Mouse (Mus musculus): ENCODE measurements around the gene Dnm3. TPM values are rescaled to one million over a fixed set of nuclear protein-coding genes. Genes with fewer than 3 reads are reported as not detected.

Gene Dnm3
- polyA plus RNA-seq, 1 experiment from 2014 or later: 8.0 TPM

DNA sequence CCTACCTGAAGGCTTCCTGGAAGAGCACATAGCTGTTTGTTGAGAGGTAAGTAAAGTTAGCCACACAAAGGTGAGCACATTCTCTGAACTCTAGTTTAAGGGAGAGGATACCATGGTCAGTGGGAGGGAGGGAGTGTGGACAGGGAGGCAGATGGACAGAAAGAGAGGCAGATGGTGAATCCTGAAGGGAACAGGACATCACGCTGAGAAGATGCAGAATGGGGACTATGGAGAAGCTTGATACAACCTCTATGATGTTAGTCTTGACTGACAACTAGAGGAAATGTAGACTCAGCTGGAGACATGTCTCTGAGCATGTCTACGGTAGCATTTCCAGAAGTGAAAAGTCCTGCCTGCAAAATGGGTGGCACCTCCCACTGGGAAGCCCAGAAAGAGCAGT, 19.1 kb downstream of the Dnm3 start:
- no peaks in the 10 kb centered on the region for H3K4me1 ChIP-seq
- WGBS: 75% methylated on average over 2 of the region's 2 CpGs
- H3K9me3 ChIP-seq: no peaks in the 10 kb centered on the region
- DNase-seq (ENCODE audit: low spot score): no peak
- H3K27ac ChIP-seq (replicated peaks): no peak overlapping the region
- H3K36me3 ChIP-seq (replicated peaks): no peaks in the 10 kb centered on the region
- no peaks in the 10 kb centered on the region for H3K27me3 ChIP-seq (replicated peaks; ENCODE audit: low read depth, poor library complexity, severe bottlenecking)
- H3K4me3 ChIP-seq: no peak overlapping the region

DNA sequence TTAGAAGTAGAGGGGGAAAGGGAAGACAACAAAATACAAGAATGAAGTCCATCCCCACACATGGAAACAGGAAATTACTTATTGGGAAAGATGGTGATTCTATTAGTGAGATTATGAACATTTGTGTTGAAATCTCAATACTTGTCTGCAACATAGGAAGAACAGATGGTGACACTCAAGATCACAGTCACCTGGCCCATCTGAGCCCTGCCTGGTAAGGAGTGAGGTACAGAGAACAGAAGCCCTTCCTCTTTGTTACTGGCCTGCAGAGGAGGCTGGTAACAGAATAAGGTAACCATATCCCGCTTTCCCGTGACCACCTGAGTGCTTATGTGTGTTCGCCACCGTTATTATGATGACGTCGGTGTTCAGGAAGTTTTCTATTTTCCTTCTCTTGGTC, 21.0 kb downstream of the Dnm3 start:
- no peak for DNase-seq (ENCODE audit: low spot score)

DNA sequence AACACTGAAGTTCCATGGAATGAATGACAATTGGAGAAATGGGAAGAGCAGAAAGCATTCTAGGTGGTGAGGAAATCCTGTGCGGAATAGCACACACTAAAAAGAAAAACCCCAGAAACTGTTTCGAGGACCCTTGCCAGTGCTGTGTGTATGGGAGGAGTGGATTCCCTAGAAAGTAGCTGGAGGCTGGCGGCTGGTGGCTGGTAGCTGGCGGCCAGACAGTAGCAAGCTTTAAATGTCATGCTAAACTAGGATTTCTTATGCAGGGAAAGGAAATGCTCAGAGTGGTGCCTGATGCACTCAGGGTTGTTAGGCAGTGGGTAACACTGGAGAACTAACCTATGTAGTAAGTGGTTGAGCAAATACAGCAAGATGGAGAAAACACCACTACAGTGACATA, 21.4 kb downstream of the Dnm3 start:
- no peaks in the 10 kb centered on the region for H3K4me1 ChIP-seq
- H3K27me3 ChIP-seq (replicated peaks; ENCODE audit: low read depth, poor library complexity, severe bottlenecking): no peaks in the 10 kb centered on the region
- no peak overlapping the region for H3K27ac ChIP-seq (replicated peaks)
- no peak for DNase-seq (ENCODE audit: low spot score)
- 89% methylated on average over 4 of the region's 4 CpGs for WGBS
- H3K4me3 ChIP-seq: no peak overlapping the region
- H3K9me3 ChIP-seq: no peaks in the 10 kb centered on the region
- H3K36me3 ChIP-seq (replicated peaks): no peaks in the 10 kb centered on the region

More for the DNA sequence above, 21.0 kb downstream of the Dnm3 start:
- H3K4me1 ChIP-seq: no peaks in the 10 kb centered on the region
- WGBS: 93% methylated on average over 6 of the region's 6 CpGs
- H3K4me3 ChIP-seq: no peak overlapping the region
- H3K36me3 ChIP-seq (replicated peaks): no peaks in the 10 kb centered on the region
- H3K9me3 ChIP-seq: no peaks in the 10 kb centered on the region
- no peaks in the 10 kb centered on the region for H3K27me3 ChIP-seq (replicated peaks; ENCODE audit: low read depth, poor library complexity, severe bottlenecking)
- H3K27ac ChIP-seq (replicated peaks): no peak overlapping the region

DNA sequence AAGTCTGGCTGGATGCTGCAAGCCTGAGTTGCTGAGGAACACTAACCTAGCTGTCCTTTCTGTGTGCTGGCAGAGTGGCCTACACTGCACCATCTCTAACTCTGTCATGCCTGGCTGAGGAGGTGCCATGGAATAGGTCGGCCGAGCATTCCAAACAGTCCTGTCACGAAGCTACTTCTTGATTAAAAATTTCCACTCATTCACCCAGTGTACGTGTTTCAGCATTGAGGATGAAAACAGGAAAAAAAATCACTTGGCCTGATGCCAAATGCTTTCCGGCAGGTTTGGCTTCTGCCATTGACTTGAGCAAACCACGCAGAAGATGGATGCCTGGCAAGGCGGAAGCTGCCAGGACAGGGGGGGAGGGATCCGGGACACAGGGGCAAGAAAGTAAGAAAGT, 24.3 kb downstream of the Dnm3 start:
- 83% methylated on average over 8 of the region's 8 CpGs for WGBS
- no peak for DNase-seq (ENCODE audit: low spot score)
- Histone ChIP-seq H3K27me3 (replicated peaks; ENCODE audit: low read depth, poor library complexity, severe bottlenecking) (no peaks in the 10 kb centered on the region), H3K27ac (replicated peaks) (no peak overlapping the region), H3K4me3 (no peak overlapping the region), H3K9me3 (no peaks in the 10 kb centered on the region), H3K4me1 (no peaks in the 10 kb centered on the region), H3K36me3 (replicated peaks) (no peaks in the 10 kb centered on the region)

DNA sequence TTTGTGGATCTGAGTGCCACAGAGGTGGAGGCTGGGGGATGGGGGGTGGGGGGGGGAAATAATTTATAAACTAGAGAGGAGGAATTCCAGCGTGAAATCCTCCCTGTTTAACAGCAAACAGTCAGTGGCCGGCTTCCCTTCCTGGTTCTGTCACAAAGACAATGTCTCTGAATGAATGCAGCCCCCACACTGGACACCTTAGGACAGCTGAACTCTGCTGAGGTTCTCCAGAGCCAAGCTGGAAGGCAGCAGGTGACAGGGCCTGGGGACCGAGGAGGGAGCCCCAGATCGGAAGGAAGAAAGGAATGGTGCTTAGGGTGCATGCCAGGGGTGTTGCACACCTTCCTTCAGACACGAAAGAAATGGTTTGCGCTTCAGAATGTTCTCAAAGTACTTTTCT, 24.8 kb downstream of the Dnm3 start:
- Histone ChIP-seq H3K4me3 (no peak overlapping the region), H3K4me1 (peaks cover 3% of the 10 kb centered on the region), H3K36me3 (replicated peaks) (no peaks in the 10 kb centered on the region), H3K27me3 (replicated peaks; ENCODE audit: low read depth, poor library complexity, severe bottlenecking) (no peaks in the 10 kb centered on the region), H3K27ac (replicated peaks) (no peak overlapping the region), H3K9me3 (no peaks in the 10 kb centered on the region)
- no peak for DNase-seq (ENCODE audit: low spot score)
- 82% methylated on average over 6 of the region's 6 CpGs for WGBS

DNA sequence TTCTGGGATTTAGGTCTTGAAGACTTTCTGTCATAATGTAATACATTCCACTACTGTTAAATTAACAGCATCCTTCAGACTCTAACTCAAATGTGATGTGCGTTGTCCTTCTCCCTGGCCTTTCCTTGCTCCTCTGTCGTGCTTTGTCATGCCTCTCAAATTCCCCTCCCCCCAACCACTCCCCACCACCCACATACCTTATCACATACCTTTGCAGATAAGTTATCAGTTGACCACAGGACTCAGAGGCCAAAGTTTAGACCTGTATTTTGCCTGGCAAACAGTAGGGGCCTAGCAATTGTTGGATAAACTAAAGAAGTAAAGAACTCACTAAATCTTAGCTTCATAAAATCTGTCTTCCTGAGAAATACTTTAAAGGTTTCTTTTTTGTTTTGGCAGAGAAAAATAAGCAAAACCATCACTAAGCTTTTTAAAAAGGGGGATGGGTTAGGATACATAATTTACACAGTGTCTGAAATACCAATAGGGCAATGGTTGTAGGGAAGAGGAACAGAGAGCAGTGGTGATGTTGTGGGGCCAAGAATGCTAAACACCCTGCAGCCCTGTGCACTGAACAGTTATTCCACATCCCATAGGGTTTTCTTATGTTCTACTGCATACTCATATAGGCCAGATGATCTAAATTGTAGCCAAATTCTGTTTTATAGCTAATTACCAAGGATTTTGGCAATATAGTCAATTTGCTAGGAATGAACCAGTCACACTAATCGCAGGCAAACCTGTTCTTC, 28.5 kb downstream of the Dnm3 start:
- 66% methylated on average over 3 of the region's 3 CpGs for WGBS
- H3K27ac ChIP-seq (replicated peaks): no peak overlapping the region
- H3K36me3 ChIP-seq (replicated peaks): no peaks in the 10 kb centered on the region
- DNase-seq (ENCODE audit: low spot score): no peak
- H3K4me3 ChIP-seq: no peak overlapping the region
- no peaks in the 10 kb centered on the region for H3K9me3 ChIP-seq
- H3K27me3 ChIP-seq (replicated peaks; ENCODE audit: low read depth, poor library complexity, severe bottlenecking): no peaks in the 10 kb centered on the region
- H3K4me1 ChIP-seq: peaks cover 4% of the 10 kb centered on the region

DNA sequence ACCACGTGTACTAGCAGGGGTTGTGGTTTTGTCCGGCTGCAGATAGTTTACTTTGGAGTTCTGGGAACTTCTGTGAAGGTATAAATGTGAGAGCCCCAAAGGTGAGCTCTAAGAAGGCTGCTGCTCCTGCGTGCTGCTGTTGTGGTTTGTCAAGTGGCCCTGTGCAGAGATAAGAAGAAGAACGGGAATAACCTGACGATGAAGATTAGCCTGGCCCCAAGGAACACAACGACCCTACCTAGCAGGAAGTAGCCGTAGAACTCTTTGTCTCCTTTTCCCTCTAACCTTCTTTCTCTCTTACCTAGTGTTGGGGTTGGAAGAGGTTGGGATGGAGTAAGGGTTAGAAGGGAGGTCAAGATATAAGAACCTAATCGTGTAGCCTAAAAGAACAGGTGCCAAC, 33.0 kb downstream of the Dnm3 start:
- H3K9me3 ChIP-seq: no peaks in the 10 kb centered on the region
- H3K36me3 ChIP-seq (replicated peaks): no peaks in the 10 kb centered on the region
- H3K27ac ChIP-seq (replicated peaks): no peak overlapping the region
- WGBS: 81% methylated on average over 8 of the region's 8 CpGs
- H3K27me3 ChIP-seq (replicated peaks; ENCODE audit: low read depth, poor library complexity, severe bottlenecking): no peaks in the 10 kb centered on the region
- peaks cover 4% of the 10 kb centered on the region for H3K4me1 ChIP-seq
- no peak for DNase-seq (ENCODE audit: low spot score)
- H3K4me3 ChIP-seq: no peak overlapping the region

DNA sequence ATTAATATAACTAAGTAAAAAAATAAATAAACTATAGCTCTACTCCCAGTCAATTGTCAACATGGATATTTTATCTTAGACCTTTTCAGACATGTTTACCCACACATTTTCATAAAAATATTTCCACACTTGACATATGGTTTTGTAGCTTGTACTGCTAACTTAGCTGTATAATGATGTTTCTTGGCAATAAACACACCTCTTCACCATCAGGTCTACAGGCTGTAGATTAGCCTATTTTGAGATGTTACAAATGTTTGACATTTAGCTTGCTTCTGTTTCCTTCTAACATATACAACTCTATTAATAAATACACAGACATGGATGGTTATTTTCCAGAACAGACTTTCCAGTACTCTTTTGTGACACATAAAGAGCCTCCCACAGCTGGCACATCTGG, 38.3 kb downstream of the Dnm3 start:
- DNase-seq (ENCODE audit: low spot score): no peak
- H3K9me3 ChIP-seq: no peaks in the 10 kb centered on the region

DNA sequence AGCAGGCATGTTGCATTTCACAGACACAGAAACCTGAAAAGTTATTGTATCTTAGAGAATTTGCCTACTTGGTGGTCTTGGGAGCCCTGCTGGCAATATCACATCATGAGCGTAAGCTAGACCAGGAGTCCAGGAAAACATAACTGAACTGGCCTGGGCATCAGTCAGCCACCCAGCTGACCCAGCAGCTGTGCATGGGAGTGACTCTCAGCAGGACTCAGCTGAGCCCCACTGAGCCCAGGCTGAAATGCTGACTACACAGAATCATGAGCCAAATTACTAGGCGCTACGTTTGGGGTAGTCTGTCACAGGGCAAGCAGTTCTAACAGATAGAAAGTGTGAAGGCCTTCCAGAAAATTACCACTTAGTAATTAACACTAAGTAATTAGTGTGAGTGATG, 41.2 kb downstream of the Dnm3 start:
- H3K4me3 ChIP-seq: no peak overlapping the region
- 89% methylated on average over 3 of the region's 3 CpGs for WGBS
- H3K9me3 ChIP-seq: no peaks in the 10 kb centered on the region
- no peaks in the 10 kb centered on the region for H3K36me3 ChIP-seq (replicated peaks)
- DNase-seq (ENCODE audit: low spot score): no peak
- H3K27me3 ChIP-seq (replicated peaks; ENCODE audit: low read depth, poor library complexity, severe bottlenecking): no peaks in the 10 kb centered on the region
- H3K27ac ChIP-seq (replicated peaks): no peak overlapping the region
- H3K4me1 ChIP-seq: peaks cover 11% of the 10 kb centered on the region; the same call in 1 of the 2 replicates

More for the DNA sequence above, 38.3 kb downstream of the Dnm3 start:
- Histone ChIP-seq H3K4me1 (no peaks in the 10 kb centered on the region), H3K27me3 (replicated peaks; ENCODE audit: low read depth, poor library complexity, severe bottlenecking) (no peaks in the 10 kb centered on the region), H3K4me3 (no peak overlapping the region), H3K36me3 (replicated peaks) (no peaks in the 10 kb centered on the region), H3K27ac (replicated peaks) (no peak overlapping the region)

DNA sequence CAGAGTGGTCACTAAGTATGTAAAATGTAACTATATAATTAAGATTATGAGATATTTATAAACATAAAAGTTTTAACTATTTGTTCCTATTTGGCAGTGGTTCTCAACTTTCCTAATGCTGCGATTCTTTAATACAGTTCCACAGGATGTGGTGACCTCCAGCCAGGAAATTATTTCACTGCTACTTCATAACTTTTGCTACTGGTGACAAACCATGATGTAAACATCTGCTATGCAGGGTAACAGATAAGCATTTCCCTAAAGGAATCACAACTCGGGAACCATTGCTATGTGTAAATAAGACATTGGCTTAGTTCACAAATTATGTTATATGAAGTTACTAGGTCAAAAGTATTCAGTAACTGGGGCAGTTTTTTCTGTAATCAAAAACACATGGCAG, 48.9 kb downstream of the Dnm3 start:
- Histone ChIP-seq H3K4me3 (no peak overlapping the region), H3K9me3 (no peaks in the 10 kb centered on the region), H3K4me1 (peaks cover 18% of the 10 kb centered on the region; the same call in 1 of the 2 replicates), H3K27me3 (replicated peaks; ENCODE audit: low read depth, poor library complexity, severe bottlenecking) (no peaks in the 10 kb centered on the region), H3K36me3 (replicated peaks) (no peaks in the 10 kb centered on the region), H3K27ac (replicated peaks) (no peak overlapping the region)
- WGBS: 65% methylated on average over 2 of the region's 2 CpGs
- DNase-seq (ENCODE audit: low spot score): no peak

DNA sequence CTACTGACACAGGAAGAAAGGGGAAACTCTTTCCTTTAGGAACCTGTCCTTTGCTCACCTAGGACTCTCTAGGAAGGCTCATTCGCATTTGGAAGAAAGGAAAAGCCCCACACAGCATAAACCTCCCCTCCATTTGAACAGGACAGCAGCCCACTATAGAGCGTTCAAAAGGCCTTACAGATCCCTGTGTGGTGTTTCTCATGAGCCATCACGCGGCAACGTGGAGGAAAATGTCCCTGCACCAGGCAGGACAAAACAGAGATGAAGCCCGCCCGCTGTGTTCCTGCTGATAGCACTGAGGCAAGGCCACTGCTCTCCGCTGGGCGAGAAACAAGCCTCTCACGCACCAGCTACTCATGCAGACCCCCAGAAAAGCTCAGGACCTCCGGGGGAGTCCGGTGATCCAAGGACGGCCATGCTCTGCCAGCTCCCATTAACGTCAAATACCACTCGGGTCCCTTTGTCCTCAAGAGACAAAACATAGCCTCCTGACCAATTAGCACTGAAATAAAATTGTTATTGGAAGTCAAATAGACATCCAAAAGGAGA, 51.8 kb downstream of the Dnm3 start:
- DNase-seq (ENCODE audit: low spot score): peak; percentile 21
- 0 out of 2 replicates have a peak, but pooled peaks cover 6% of the 10 kb centered on the region for H3K4me1 ChIP-seq
- H3K4me3 ChIP-seq: no peak overlapping the region
- no peaks in the 10 kb centered on the region for H3K27me3 ChIP-seq (replicated peaks; ENCODE audit: low read depth, poor library complexity, severe bottlenecking)
- 52% methylated on average over 15 of the region's 15 CpGs for WGBS
- no peak overlapping the region for H3K27ac ChIP-seq (replicated peaks)
- no peaks in the 10 kb centered on the region for H3K9me3 ChIP-seq
- no peaks in the 10 kb centered on the region for H3K36me3 ChIP-seq (replicated peaks)

DNA sequence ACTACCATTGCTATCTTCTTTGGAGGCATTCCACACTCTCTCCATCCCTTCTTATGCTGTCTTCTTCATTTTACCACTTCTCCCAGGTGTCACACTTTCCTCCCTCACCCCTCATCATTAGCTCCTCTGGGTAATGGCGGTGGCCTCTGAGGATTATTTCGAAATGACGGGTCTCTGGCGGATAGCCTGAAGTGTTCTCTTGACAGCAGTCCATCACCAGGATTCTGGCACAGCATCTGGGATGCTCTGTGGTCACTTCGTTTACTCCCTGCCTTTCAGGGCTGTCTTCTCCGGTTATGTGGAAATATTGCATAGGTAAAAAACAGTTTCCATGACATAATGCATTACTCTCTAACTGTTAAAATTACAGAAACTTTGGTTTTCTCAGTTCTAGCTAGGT, 55.0 kb downstream of the Dnm3 start:
- 86% methylated on average over 6 of the region's 6 CpGs for WGBS

DNA sequence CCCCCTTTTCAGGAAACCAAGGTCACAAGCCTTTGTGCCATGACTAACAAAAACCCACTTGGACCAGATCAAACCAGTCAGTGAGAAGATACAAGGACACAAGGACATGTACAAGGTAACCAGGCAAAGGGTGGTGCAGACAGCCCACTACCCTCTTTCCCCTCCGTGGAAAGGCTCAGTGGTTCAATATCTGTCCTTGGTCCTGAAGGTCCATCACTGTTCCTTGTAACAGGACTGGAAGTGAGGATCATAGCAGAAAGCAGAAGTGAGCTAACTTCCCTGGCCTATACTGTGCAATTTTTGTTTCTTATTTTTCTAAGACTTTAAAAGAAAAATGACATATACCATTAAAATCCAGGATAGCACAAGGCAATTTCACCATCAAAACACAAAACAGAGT, 64.0 kb downstream of the Dnm3 start:
- H3K36me3 ChIP-seq (replicated peaks): no peaks in the 10 kb centered on the region
- no peak overlapping the region for H3K4me3 ChIP-seq
- no peaks in the 10 kb centered on the region for H3K27me3 ChIP-seq (replicated peaks; ENCODE audit: low read depth, poor library complexity, severe bottlenecking)
- no peak for DNase-seq (ENCODE audit: low spot score)
- 14% methylated on average over 1 of the region's 1 CpGs for WGBS
- peaks cover 8% of the 10 kb centered on the region; the same call in 1 of the 2 replicates for H3K4me1 ChIP-seq
- no peaks in the 10 kb centered on the region for H3K9me3 ChIP-seq
- H3K27ac ChIP-seq (replicated peaks): no peak overlapping the region

More for the DNA sequence above, 55.0 kb downstream of the Dnm3 start:
- DNase-seq (ENCODE audit: low spot score): no peak
- Histone ChIP-seq H3K4me1 (0 out of 2 replicates have a peak, but pooled peaks cover 4% of the 10 kb centered on the region), H3K27me3 (replicated peaks; ENCODE audit: low read depth, poor library complexity, severe bottlenecking) (no peaks in the 10 kb centered on the region), H3K27ac (replicated peaks) (no peak overlapping the region), H3K4me3 (no peak overlapping the region), H3K9me3 (no peaks in the 10 kb centered on the region), H3K36me3 (replicated peaks) (no peaks in the 10 kb centered on the region)

Measured in embryonic facial prominence, embryonic 10.5 days (tissue).